Mouse (Mus musculus) lung, embryonic 16.5 days (tissue): ENCODE results near the gene Purb. TPM values are rescaled to one million over a fixed set of nuclear protein-coding genes. Genes with fewer than 3 reads are reported as not detected.
"Not testable (repeated sequence)": the region's sequence is repeated elsewhere in the genome, so short reads cannot be mapped to it uniquely, and the experiment has no call there.

Source experiments
- ATAC-seq: fragments of 200-750 bp; cut with Nextera tagmentation; 2 replicates; pipeline ENCODE4 v1.8.0; 2017; ENCODE audit warnings: low read depth, mild to moderate bottlenecking, moderate library complexity
- H3K27ac ChIP-seq: fragments of 300-500 bp; sonication (generic); 2 replicates; pipeline ENCODE4 v1.5.1; 2014; ENCODE audit warnings: mild to moderate bottlenecking, control low read depth, low read length
- H3K27me3 ChIP-seq: fragments of 300-500 bp; sonication (generic); 2 replicates; pipeline ENCODE4 v1.6.1; 2014; ENCODE audit warnings: low read depth, low read length, mixed read lengths; ENCODE audit not compliant: control insufficient read depth, insufficient read depth
- H3K36me3 ChIP-seq: fragments of 300-500 bp; sonication (generic); 2 replicates; pipeline ENCODE4 v1.6.1; 2014; ENCODE audit warnings: low read length; ENCODE audit not compliant: control insufficient read depth, insufficient read depth
- H3K4me1 ChIP-seq: fragments of 300-500 bp; sonication (generic); replicated peaks from 2 replicates; pipeline ENCODE4 v1.6.1; 2014; ENCODE audit warnings: low read length, mixed read lengths; ENCODE audit not compliant: control insufficient read depth, insufficient read depth
- H3K4me2 ChIP-seq: fragments of 300-500 bp; sonication (generic); 2 replicates; pipeline ENCODE4 v1.6.1; 2014; ENCODE audit warnings: low read depth, low read length, control low read depth
- H3K4me3 ChIP-seq: fragments of 300-500 bp; sonication (generic); 2 replicates; pipeline ENCODE4 v1.5.1; 2014; ENCODE audit warnings: mild to moderate bottlenecking, low read length, control low read depth
- H3K9ac ChIP-seq: fragments of 300-500 bp; sonication (generic); 2 replicates; pipeline ENCODE4 v1.6.1; 2014; ENCODE audit warnings: low read length, control low read depth
- H3K9me3 ChIP-seq: fragments of 300-500 bp; sonication (generic); 2 replicates; pipeline ENCODE4 v1.6.1; 2016; ENCODE audit warnings: low read length; ENCODE audit not compliant: control insufficient read depth
- WGBS: fragments of 180-500 bp; shearing (Covaris S2); extraction: QIAGEN DNeasy Blood & Tissue Kit; methylation state at CpG from one replicate; pipeline ENCODE4 v1.1.7; 2014; 5-methylcytosine and 5-hydroxymethylcytosine counted together
- polyA plus RNA-seq: library from polyadenylated mRNA; unstranded; fragments of >200 nt; fragmentation: Nextera tagmentation; extraction: Ambion mirVana; gene quantifications from 2 replicates; pipeline ENCODE4 v1.2.1, GENCODE M21; 2015

Gene Purb
- polyA plus RNA-seq, 1 experiment from 2014 or later, result 32.6 TPM

- H3K27me3 ChIP-seq, result no peaks in the 10 kb centered on the region
- WGBS, result 84% methylated on average over 6 of the region's 6 CpGs
- ATAC-seq, result no peak
- peaks cover 3% of the 10 kb centered on the region for H3K4me1 ChIP-seq
- no peak overlapping the region for H3K4me2 ChIP-seq
- no peak overlapping the region for H3K9ac ChIP-seq
- peaks cover 9% of the 10 kb centered on the region for H3K36me3 ChIP-seq
- no peak overlapping the region for H3K4me3 ChIP-seq
- no peak overlapping the region for H3K27ac ChIP-seq
- H3K9me3 ChIP-seq, result no peaks in the 10 kb centered on the region
Observed at GRCm38 (mm10) chr11:6463159-6463837, 12.4 kb downstream of the Purb start.

- WGBS, result 72% methylated on average over 6 of the region's 6 CpGs
- ATAC-seq, result no peak
- Histone ChIP-seq H3K9ac (no peak overlapping the region), H3K4me3 (no peak overlapping the region), H3K27me3 (no peaks in the 10 kb centered on the region), H3K4me1 (no peaks in the 10 kb centered on the region), H3K9me3 (no peaks in the 10 kb centered on the region), H3K27ac (no peak overlapping the region), H3K36me3 (no peaks in the 10 kb centered on the region), H3K4me2 (no peak overlapping the region)
Observed at GRCm38 (mm10) chr11:6456083-6456482, 19.6 kb downstream of the Purb start.

GRCm38 (mm10) chr11:6448155-6448554, 27.6 kb downstream of the Purb start:
- not testable (repeated sequence) for H3K9ac ChIP-seq, H3K4me3 ChIP-seq, H3K4me2 ChIP-seq, H3K4me1 ChIP-seq, ATAC-seq, H3K36me3 ChIP-seq, H3K27ac ChIP-seq, H3K9me3 ChIP-seq, H3K27me3 ChIP-seq
- WGBS, result 91% methylated on average over 5 of the region's 5 CpGs

GRCm38 (mm10) chr11:6447493-6447892, 28.2 kb downstream of the Purb start:
- H3K27ac ChIP-seq, result no peak overlapping the region
- H3K4me2 ChIP-seq, result no peak overlapping the region
- no peaks in the 10 kb centered on the region for H3K36me3 ChIP-seq
- H3K27me3 ChIP-seq, result no peaks in the 10 kb centered on the region
- no peak overlapping the region for H3K9ac ChIP-seq
- H3K9me3 ChIP-seq, result no peaks in the 10 kb centered on the region
- WGBS, result 58% methylated on average over 4 of the region's 4 CpGs
- ATAC-seq, result no peak
- H3K4me3 ChIP-seq, result no peak overlapping the region
- peaks cover 8% of the 10 kb centered on the region; the same call in 1 of the 2 replicates for H3K4me1 ChIP-seq

GRCm38 (mm10) chr11:6445951-6446350, 29.8 kb downstream of the Purb start:
- Histone ChIP-seq H3K4me2 (no peak overlapping the region), H3K9ac (no peak overlapping the region), H3K4me3 (no peak overlapping the region), H3K4me1 (peaks cover 8% of the 10 kb centered on the region; the same call in 1 of the 2 replicates), H3K36me3 (peaks cover 6% of the 10 kb centered on the region; the same call in 1 of the 2 replicates), H3K27ac (peak overlapping the region; percentile 83), H3K9me3 (no peaks in the 10 kb centered on the region), H3K27me3 (no peaks in the 10 kb centered on the region)
- ATAC-seq, result no peak
- 61% methylated on average over 7 of the region's 7 CpGs for WGBS

GRCm38 (mm10) chr11:6445441-6445840, 30.3 kb downstream of the Purb start:
- H3K27ac ChIP-seq, result peak overlapping the region; percentile 51; the same call in 1 of the 2 replicates
- peaks cover 8% of the 10 kb centered on the region; the same call in 1 of the 2 replicates for H3K4me1 ChIP-seq
- no peaks in the 10 kb centered on the region for H3K9me3 ChIP-seq
- H3K4me3 ChIP-seq, result no peak overlapping the region
- peak overlapping the region; percentile 71; the same call in 1 of the 2 replicates for H3K4me2 ChIP-seq
- 78% methylated on average over 4 of the region's 4 CpGs for WGBS
- no peaks in the 10 kb centered on the region for H3K27me3 ChIP-seq
- no peak overlapping the region for H3K9ac ChIP-seq
- no peak for ATAC-seq
- peaks cover 8% of the 10 kb centered on the region; the same call in 1 of the 2 replicates for H3K36me3 ChIP-seq

GRCm38 (mm10) chr11:6444077-6444853, 31.5 kb downstream of the Purb start, which contains the start of gene H2afv:
Gene H2afv (minus strand): TSS chr11:6444443.
- WGBS, result under 1% methylated on average over 70 of the region's 80 CpGs
- Histone ChIP-seq H3K36me3 (peaks cover 8% of the 10 kb centered on the region; the same call in 1 of the 2 replicates), H3K4me2 (peak within 1 kb of the TSS; percentile 71), H3K4me3 (peak within 1 kb of the TSS; percentile 86), H3K9ac (peak within 1 kb of the TSS; percentile 93), H3K27me3 (no peaks in the 10 kb centered on the region), H3K4me1 (peaks cover 8% of the 10 kb centered on the region; the same call in 1 of the 2 replicates), H3K27ac (peak within 1 kb of the TSS; percentile 97), H3K9me3 (no peaks in the 10 kb centered on the region)
- ATAC-seq, result peak; percentile 98

GRCm38 (mm10) chr11:6443727-6444076, 32.0 kb downstream of the Purb start:
- no peak for ATAC-seq
- peaks cover 8% of the 10 kb centered on the region; the same call in 1 of the 2 replicates for H3K36me3 ChIP-seq
- peak overlapping the region; percentile 68 for H3K4me2 ChIP-seq
- H3K27me3 ChIP-seq, result no peaks in the 10 kb centered on the region
- peaks cover 8% of the 10 kb centered on the region; the same call in 1 of the 2 replicates for H3K4me1 ChIP-seq
- under 1% methylated on average over 10 of the region's 10 CpGs for WGBS
- peak overlapping the region; percentile 86 for H3K4me3 ChIP-seq
- H3K9me3 ChIP-seq, result no peaks in the 10 kb centered on the region
- peak overlapping the region; percentile 93 for H3K9ac ChIP-seq
- H3K27ac ChIP-seq, result peak overlapping the region; percentile 97

- H3K27ac ChIP-seq, result peak overlapping the region; percentile 97; the same call in 1 of the 2 replicates
- no peak for ATAC-seq
- H3K4me1 ChIP-seq, result peaks cover 8% of the 10 kb centered on the region; the same call in 1 of the 2 replicates
- H3K4me3 ChIP-seq, result peak overlapping the region; percentile 86
- WGBS, result 44% methylated on average over 4 of the region's 4 CpGs
- no peaks in the 10 kb centered on the region for H3K9me3 ChIP-seq
- no peaks in the 10 kb centered on the region for H3K27me3 ChIP-seq
- H3K9ac ChIP-seq, result peak overlapping the region; percentile 93
- H3K4me2 ChIP-seq, result peak overlapping the region; percentile 68
- peaks cover 9% of the 10 kb centered on the region for H3K36me3 ChIP-seq
Observed at GRCm38 (mm10) chr11:6443102-6443501, 32.6 kb downstream of the Purb start.
